Mouse (Mus musculus) cerebellum, adult 2 months (tissue): ENCODE data around the gene Bhlhe23.

Experiments
- CTCF ChIP-seq: fragments of 200-500 bp; IDR thresholded peaks from 2 replicates; pipeline ENCODE4 v1.5.1; 2011; ENCODE audit warnings: low read depth, mild to moderate bottlenecking, control low read depth, low read length, moderate library complexity, borderline replicate concordance; ENCODE audit not compliant: insufficient read depth
- POLR2A ChIP-seq: fragments of 200-500 bp; IDR thresholded peaks from 2 replicates; pipeline ENCODE4 v1.6.1; 2011; ENCODE audit warnings: low read length, control low read depth, borderline replicate concordance; ENCODE audit not compliant: insufficient read depth

DNA sequence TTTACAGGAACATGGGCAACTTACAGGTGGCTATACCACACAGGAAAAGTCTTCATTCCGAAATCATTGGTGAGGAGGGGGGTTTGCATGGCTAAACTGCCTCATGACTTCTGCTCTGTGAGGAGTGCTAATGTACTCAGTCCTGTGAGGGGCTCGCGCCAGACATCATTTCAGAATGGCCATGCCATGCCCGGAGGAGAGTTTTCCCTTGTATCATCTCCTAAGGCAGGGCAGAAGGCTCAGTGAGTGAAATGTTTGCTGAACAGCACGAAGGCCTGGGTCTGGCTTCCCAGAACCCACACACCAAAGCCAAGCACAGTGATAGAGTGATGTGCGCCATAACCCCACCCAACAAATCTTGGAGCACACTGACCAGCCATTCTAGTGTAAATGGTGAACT is 33.9 kb downstream of the Bhlhe23 start:
- TF ChIP-seq CTCF (no peak), POLR2A (no peak)
